Mouse (Mus musculus): ENCODE measurements around the gene Slc35f1. TPM values are rescaled to one million over a fixed set of nuclear protein-coding genes. Genes with fewer than 3 reads are reported as not detected.

The Slc35f1 gene
- 1 to 10 TPM; 1.5 to 1.8 TPM for total RNA-seq (2021)

- peak; percentile 76 for DNase-seq
These were observed at the start of gene Slc35f1 for GRCm38 (mm10) chr10:52690334-52690991. Gene Slc35f1 (plus strand): TSS chr10:52690533.

GRCm38 (mm10) chr10:52671234-52671633, 19.1 kb upstream of the Slc35f1 start:
- no peak for DNase-seq

GRCm38 (mm10) chr10:52690992-52691731, 829 bp downstream of the Slc35f1 start:
- DNase-seq, result peak; percentile 19

GRCm38 (mm10) chr10:52703688-52704087, 13.4 kb downstream of the Slc35f1 start:
- no peak for DNase-seq

- peak; percentile 17 for DNase-seq
These were observed 14.0 kb downstream of the Slc35f1 start for GRCm38 (mm10) chr10:52704101-52705051.

GRCm38 (mm10) chr10:52709482-52709881, 19.1 kb downstream of the Slc35f1 start:
- DNase-seq, result no peak

- no peak for DNase-seq
These were observed 21.8 kb downstream of the Slc35f1 start for GRCm38 (mm10) chr10:52712166-52712565.

- DNase-seq, result no peak
These were observed 24.2 kb downstream of the Slc35f1 start for GRCm38 (mm10) chr10:52714557-52714956.

GRCm38 (mm10) chr10:52715146-52715545, 24.8 kb downstream of the Slc35f1 start:
- no peak for DNase-seq

GRCm38 (mm10) chr10:52718199-52718917, 28.0 kb downstream of the Slc35f1 start:
- no peak for DNase-seq

GRCm38 (mm10) chr10:52726674-52727073, 36.3 kb downstream of the Slc35f1 start:
- DNase-seq, result no peak

- DNase-seq, result no peak
These were observed 52.5 kb downstream of the Slc35f1 start for GRCm38 (mm10) chr10:52742671-52743379.

GRCm38 (mm10) chr10:52743831-52744230, 53.5 kb downstream of the Slc35f1 start:
- DNase-seq, result no peak

GRCm38 (mm10) chr10:52748028-52748597, 57.8 kb downstream of the Slc35f1 start:
- no peak for DNase-seq

GRCm38 (mm10) chr10:52755949-52756679, 65.8 kb downstream of the Slc35f1 start:
- no peak for DNase-seq

GRCm38 (mm10) chr10:52757496-52758260, 67.3 kb downstream of the Slc35f1 start:
- no peak for DNase-seq

GRCm38 (mm10) chr10:52758589-52758988, 68.3 kb downstream of the Slc35f1 start:
- DNase-seq, result no peak

GRCm38 (mm10) chr10:52760527-52760926, 70.2 kb downstream of the Slc35f1 start:
- DNase-seq, result no peak

GRCm38 (mm10) chr10:52779926-52780485, 89.7 kb downstream of the Slc35f1 start:
- DNase-seq, result no peak

All from heart, postnatal 4 days (tissue).